Mouse (Mus musculus): ENCODE results near the gene Cdc14a. TPM values are rescaled to one million over a fixed set of nuclear protein-coding genes. Genes with fewer than 3 reads are reported as not detected.

Gene Cdc14a
- polyA plus RNA-seq, 1 experiment from 2014 or later = 2.9 TPM

DNA sequence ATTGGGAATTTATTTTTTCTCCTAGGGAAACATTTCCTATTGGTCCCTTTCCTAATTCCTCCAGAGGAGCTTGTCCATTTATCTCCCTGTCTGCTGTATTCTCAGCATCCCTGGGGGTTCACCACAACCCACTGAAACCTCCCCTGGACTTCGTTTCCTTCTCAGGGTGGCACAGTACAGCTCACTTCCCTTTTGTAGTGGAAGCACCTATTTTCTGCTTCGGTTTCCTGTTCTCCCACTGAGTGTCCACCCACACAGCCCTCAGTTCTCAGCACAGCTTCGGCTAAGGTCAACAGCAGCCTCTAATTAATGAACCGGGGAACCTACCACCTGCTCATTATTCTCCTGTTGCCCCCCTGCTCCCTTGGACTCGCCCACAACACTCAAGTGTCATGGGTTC, 167.7 kb downstream of the Cdc14a start:
- no peak overlapping the region for H3K4me3 ChIP-seq (ENCODE audit: low read length)
- no peaks in the 10 kb centered on the region for H3K36me3 ChIP-seq (ENCODE audit: control insufficient read depth, insufficient read depth, low read length)
- H3K4me1 ChIP-seq (ENCODE audit: control insufficient read depth, insufficient read depth, low read depth, low read length) = peaks cover 19% of the 10 kb centered on the region
- H3K9ac ChIP-seq (ENCODE audit: low read depth, low read length) = no peak overlapping the region
- no peaks in the 10 kb centered on the region for H3K9me3 ChIP-seq (ENCODE audit: control insufficient read depth, low read length)
- 43% methylated on average over 5 of the region's 5 CpGs for WGBS
- no peaks in the 10 kb centered on the region for H3K27me3 ChIP-seq (replicated peaks; ENCODE audit: control insufficient read depth, insufficient read depth, low read length)
- no peak overlapping the region for H3K27ac ChIP-seq (ENCODE audit: low read depth, low read length)
- ATAC-seq = no peak
- no peak overlapping the region for H3K4me2 ChIP-seq (ENCODE audit: low read length)

DNA sequence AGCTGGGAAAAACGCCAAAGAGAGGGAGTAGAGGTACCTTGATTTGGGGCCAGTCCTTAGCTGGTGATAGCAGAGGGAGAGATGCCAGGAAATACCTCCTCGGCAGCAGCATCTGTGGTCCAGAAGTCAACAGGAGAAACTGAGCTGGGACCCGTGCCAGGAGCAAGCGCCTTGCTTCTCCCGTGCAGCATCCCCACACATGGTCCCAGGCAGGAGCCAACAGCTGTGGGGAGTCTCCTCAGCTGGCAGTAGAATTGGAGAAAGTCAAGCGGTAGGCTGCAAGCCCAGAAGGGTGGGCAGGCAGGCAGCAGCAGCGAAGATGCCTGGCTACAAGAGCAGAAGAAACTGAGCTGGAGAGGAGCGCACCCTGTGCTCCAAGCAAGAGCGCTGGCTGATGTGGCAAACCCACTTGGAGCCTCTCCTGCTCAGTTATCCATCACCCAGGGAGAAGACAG, 170.7 kb downstream of the Cdc14a start, which contains the start of gene Gpr88:
TSS of gene Gpr88 (minus strand) at position 427 of the 455 bp plus-strand sequence.
- peaks cover 19% of the 10 kb centered on the region for H3K4me1 ChIP-seq (ENCODE audit: control insufficient read depth, insufficient read depth, low read depth, low read length)
- peak within 1 kb of the TSS; percentile 99 for H3K4me2 ChIP-seq (ENCODE audit: low read length)
- peak within 1 kb of the TSS; percentile 69 for H3K4me3 ChIP-seq (ENCODE audit: low read length)
- no peaks in the 10 kb centered on the region for H3K9me3 ChIP-seq (ENCODE audit: control insufficient read depth, low read length)
- no peaks in the 10 kb centered on the region for H3K36me3 ChIP-seq (ENCODE audit: control insufficient read depth, insufficient read depth, low read length)
- peaks cover 4% of the 10 kb centered on the region; the same call in 1 of the 2 replicates for H3K27me3 ChIP-seq (replicated peaks; ENCODE audit: control insufficient read depth, insufficient read depth, low read length)
- H3K9ac ChIP-seq (ENCODE audit: low read depth, low read length) = peak within 1 kb of the TSS; percentile 76
- H3K27ac ChIP-seq (ENCODE audit: low read depth, low read length) = peak within 1 kb of the TSS; percentile 72
- peak; percentile 87 for ATAC-seq
- under 1% methylated on average over 9 of the region's 9 CpGs for WGBS

DNA sequence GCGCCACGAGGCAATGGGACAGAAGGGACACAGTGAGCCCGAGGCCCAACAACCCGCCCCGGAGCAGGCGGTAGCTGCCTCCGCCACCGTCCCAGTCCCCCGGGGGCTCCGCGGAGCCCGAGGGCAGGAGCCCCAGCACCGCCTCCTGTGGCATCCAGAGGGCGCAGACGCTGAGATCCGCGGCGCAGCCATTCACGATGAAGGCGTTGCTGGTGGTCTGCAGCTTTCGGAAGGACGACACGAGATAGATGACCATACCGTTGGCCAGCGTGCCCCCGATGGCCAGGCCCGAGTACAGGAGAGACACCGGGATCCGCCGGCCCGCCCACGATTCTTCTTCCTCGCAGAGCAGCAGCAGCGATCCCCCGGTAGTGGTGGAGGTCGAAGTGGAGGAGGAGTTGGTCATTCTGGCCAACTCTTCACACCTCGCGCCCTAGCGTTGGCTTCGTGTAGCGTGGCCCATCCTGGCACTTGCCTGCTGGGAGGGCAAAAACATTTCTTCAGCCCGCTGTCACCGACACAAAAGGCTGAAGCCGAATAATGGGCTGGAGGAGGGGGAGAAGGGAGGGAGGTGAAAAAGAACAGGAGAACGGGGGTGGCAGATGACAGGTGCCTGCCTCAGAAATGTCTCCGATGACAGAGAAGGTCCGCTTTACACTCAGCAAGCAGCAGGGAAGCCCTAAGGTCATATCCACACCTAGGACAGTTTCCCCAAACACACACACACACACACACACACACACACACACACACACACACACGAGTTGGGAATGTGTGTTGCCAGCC, 171.4 kb downstream of the Cdc14a start:
- ATAC-seq = peak; percentile 48
- Histone ChIP-seq H3K9ac (ENCODE audit: low read depth, low read length) (peak overlapping the region; percentile 76), H3K9me3 (ENCODE audit: control insufficient read depth, low read length) (no peaks in the 10 kb centered on the region), H3K27me3 (replicated peaks; ENCODE audit: control insufficient read depth, insufficient read depth, low read length) (peaks cover 4% of the 10 kb centered on the region; the same call in 1 of the 2 replicates), H3K4me2 (ENCODE audit: low read length) (peak overlapping the region; percentile 99), H3K27ac (ENCODE audit: low read depth, low read length) (peak overlapping the region; percentile 72), H3K4me1 (ENCODE audit: control insufficient read depth, insufficient read depth, low read depth, low read length) (peaks cover 19% of the 10 kb centered on the region), H3K36me3 (ENCODE audit: control insufficient read depth, insufficient read depth, low read length) (no peaks in the 10 kb centered on the region), H3K4me3 (ENCODE audit: low read length) (peak overlapping the region; percentile 69)
- under 1% methylated on average over 45 of the region's 48 CpGs for WGBS

DNA sequence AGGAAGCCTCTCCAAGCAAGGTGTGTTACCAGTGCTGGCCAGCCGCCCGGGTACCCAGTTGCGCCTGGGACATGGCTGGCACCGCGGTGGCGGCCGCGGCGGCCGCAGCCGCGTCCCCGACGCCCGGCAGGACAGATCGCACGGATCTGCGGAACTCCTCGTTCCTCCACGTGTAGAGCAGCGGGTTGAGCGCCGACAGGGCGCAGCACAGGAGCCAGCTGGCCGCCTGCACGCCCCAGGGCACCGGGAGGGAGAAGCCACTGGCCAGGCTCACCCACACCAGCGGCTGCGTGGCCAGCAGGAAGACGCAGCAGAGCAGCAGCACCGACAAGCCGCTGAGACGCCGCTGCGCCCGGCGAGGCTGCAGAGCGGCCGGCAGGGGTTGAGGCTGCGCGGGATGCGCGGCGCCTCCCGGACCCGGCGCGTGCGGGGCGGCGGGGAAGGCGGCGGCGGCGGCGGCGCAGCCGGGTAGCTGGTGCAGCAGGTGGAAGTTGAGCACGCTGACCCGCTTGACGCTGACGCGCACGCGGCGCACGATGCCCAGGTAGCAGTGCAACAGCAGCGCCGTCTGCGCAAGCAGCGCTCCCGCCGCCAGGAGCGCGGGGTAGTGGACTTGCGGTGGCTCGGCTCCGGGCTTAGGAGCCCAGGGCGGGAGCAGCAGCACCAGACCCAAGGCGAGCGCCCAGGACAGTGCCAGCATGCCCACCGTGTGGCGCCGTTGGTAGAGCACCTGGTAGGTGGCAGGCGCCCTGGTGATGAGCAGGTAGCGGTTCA, 172.2 kb downstream of the Cdc14a start:
- WGBS = under 1% methylated on average over 54 of the region's 86 CpGs
- Histone ChIP-seq H3K27ac (ENCODE audit: low read depth, low read length) (peak overlapping the region; percentile 72), H3K9me3 (ENCODE audit: control insufficient read depth, low read length) (no peaks in the 10 kb centered on the region), H3K27me3 (replicated peaks; ENCODE audit: control insufficient read depth, insufficient read depth, low read length) (peaks cover 4% of the 10 kb centered on the region; the same call in 1 of the 2 replicates), H3K4me2 (ENCODE audit: low read length) (peak overlapping the region; percentile 99), H3K4me1 (ENCODE audit: control insufficient read depth, insufficient read depth, low read depth, low read length) (peaks cover 19% of the 10 kb centered on the region), H3K36me3 (ENCODE audit: control insufficient read depth, insufficient read depth, low read length) (no peaks in the 10 kb centered on the region), H3K9ac (ENCODE audit: low read depth, low read length) (peak overlapping the region; percentile 76), H3K4me3 (ENCODE audit: low read length) (peak overlapping the region; percentile 69)
- peak; percentile 76 for ATAC-seq

DNA sequence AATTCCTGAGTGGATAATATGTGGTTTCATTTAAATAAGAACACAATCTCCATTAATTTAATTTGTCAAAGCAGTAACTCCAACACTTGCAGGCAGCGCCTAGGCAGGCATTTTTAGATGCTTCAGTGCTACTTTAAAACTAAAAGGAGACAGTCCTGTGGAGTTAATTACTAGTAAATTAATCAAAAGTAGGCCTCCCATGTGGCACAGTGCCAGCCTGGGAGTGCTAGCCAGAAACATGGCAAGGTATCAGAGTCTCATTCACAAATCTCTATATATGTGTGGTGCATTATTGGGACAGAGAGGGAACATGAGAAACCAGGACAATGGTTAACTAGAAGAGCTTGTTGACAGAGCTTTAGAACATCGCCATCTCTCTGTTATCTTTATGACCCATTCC, 174.8 kb downstream of the Cdc14a start:
- Histone ChIP-seq H3K9ac (ENCODE audit: low read depth, low read length) (no peak overlapping the region), H3K27ac (ENCODE audit: low read depth, low read length) (no peak overlapping the region), H3K4me2 (ENCODE audit: low read length) (no peak overlapping the region), H3K27me3 (replicated peaks; ENCODE audit: control insufficient read depth, insufficient read depth, low read length) (peaks cover 4% of the 10 kb centered on the region; the same call in 1 of the 2 replicates), H3K9me3 (ENCODE audit: control insufficient read depth, low read length) (no peaks in the 10 kb centered on the region), H3K4me3 (ENCODE audit: low read length) (no peak overlapping the region), H3K4me1 (ENCODE audit: control insufficient read depth, insufficient read depth, low read depth, low read length) (peaks cover 19% of the 10 kb centered on the region), H3K36me3 (ENCODE audit: control insufficient read depth, insufficient read depth, low read length) (no peaks in the 10 kb centered on the region)
- ATAC-seq = no peak
- 63% methylated on average over 2 of the region's 2 CpGs for WGBS

DNA sequence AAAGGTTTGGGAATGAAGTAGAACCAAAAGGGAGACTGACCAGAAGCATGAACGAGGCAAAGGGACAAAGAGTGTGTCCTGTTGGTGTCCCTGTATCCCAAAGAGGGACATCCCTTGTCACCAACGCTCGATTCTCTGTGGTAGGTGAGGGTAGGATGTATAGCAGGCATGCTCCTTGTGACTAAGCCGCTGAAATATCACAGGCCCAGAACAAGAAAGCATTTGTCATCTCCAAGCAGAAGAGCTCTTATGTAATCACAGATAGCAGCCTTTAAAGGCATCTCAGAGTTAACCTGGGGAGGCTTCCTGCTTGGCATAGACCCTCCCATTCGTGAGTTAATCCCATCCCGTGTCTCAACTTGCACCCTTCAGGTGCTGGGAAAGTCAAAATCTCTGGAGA, 179.4 kb downstream of the Cdc14a start:
- no peak overlapping the region for H3K9ac ChIP-seq (ENCODE audit: low read depth, low read length)
- no peaks in the 10 kb centered on the region for H3K36me3 ChIP-seq (ENCODE audit: control insufficient read depth, insufficient read depth, low read length)
- H3K27me3 ChIP-seq (replicated peaks; ENCODE audit: control insufficient read depth, insufficient read depth, low read length) = no peaks in the 10 kb centered on the region
- no peak overlapping the region for H3K4me3 ChIP-seq (ENCODE audit: low read length)
- H3K4me1 ChIP-seq (ENCODE audit: control insufficient read depth, insufficient read depth, low read depth, low read length) = no peaks in the 10 kb centered on the region; the same call in 1 of the 2 replicates
- 82% methylated on average over 6 of the region's 6 CpGs for WGBS
- no peak overlapping the region for H3K27ac ChIP-seq (ENCODE audit: low read depth, low read length)
- no peak overlapping the region for H3K4me2 ChIP-seq (ENCODE audit: low read length)
- H3K9me3 ChIP-seq (ENCODE audit: control insufficient read depth, low read length) = no peaks in the 10 kb centered on the region
- ATAC-seq = no peak

DNA sequence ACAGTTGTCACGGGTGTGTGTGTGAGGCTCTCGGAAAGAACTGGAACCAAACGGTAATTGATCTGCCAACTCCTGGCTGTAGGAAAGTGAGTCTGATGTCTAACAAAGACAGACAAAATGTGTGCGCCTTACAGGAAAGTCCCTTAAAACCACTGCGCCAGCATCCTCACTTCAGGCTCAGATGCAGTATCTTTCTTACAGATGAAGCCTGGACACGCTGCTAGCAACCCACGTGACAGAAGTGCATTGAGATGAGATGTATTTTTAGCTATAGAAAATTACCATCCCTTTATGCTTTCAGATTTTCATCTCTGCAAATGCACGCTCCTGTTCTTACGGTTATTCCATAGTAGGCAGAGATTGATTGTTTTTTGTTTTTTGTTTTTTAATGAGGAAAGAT, 181.1 kb downstream of the Cdc14a start:
- Histone ChIP-seq H3K4me3 (ENCODE audit: low read length) (no peak overlapping the region), H3K27me3 (replicated peaks; ENCODE audit: control insufficient read depth, insufficient read depth, low read length) (no peaks in the 10 kb centered on the region), H3K27ac (ENCODE audit: low read depth, low read length) (no peak overlapping the region), H3K4me1 (ENCODE audit: control insufficient read depth, insufficient read depth, low read depth, low read length) (no peaks in the 10 kb centered on the region), H3K36me3 (ENCODE audit: control insufficient read depth, insufficient read depth, low read length) (no peaks in the 10 kb centered on the region), H3K9me3 (ENCODE audit: control insufficient read depth, low read length) (no peaks in the 10 kb centered on the region), H3K4me2 (ENCODE audit: low read length) (no peak overlapping the region), H3K9ac (ENCODE audit: low read depth, low read length) (no peak overlapping the region)
- 69% methylated on average over 9 of the region's 9 CpGs for WGBS
- ATAC-seq = no peak

DNA sequence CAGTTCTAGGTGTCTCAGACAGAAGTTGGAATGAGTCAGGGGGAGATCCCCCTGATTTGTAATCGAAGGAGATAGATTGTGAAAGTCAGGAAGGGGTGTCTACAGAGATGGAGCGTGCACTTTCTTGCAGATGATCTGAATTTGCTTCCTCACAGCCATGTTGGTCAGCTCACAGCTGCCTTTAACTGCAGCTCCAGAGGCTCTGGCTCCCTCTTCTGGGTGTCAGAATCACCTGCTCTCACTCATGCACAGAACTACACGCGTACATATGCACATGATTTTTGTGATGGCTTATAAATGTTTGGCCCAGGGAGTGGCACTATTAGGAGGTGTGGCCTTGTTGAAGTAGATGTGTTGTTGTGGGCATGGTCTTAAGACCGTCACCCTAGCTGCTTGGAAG, 186.3 kb downstream of the Cdc14a start:
- H3K9me3 ChIP-seq (ENCODE audit: control insufficient read depth, low read length) = no peaks in the 10 kb centered on the region
- H3K4me1 ChIP-seq (ENCODE audit: control insufficient read depth, insufficient read depth, low read depth, low read length) = no peaks in the 10 kb centered on the region
- no peaks in the 10 kb centered on the region for H3K27me3 ChIP-seq (replicated peaks; ENCODE audit: control insufficient read depth, insufficient read depth, low read length)
- no peak overlapping the region for H3K4me3 ChIP-seq (ENCODE audit: low read length)
- no peak for ATAC-seq
- no peak overlapping the region for H3K4me2 ChIP-seq (ENCODE audit: low read length)
- H3K9ac ChIP-seq (ENCODE audit: low read depth, low read length) = no peak overlapping the region
- 92% methylated on average over 5 of the region's 5 CpGs for WGBS
- H3K36me3 ChIP-seq (ENCODE audit: control insufficient read depth, insufficient read depth, low read length) = no peaks in the 10 kb centered on the region
- no peak overlapping the region for H3K27ac ChIP-seq (ENCODE audit: low read depth, low read length)

DNA sequence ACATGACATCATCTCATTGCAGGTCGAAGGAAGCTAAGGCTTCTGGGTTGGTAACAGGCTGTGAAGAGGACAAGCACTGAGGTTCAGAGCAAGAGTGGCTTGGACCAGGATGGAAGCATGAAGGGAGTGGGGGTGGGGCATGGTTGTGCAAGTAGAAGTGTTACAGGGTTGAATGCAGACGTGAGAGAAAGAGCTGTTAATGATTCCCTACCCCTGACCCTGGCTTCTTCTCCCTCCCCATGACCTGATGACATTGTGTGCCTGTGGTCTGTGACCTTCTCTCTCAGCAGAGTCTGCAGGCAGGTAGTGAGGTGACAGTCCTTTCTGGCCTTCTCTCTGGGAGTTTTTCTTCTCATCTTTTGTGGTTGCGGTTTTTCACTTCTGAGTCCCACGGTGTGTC, 187.0 kb downstream of the Cdc14a start:
- Histone ChIP-seq H3K4me1 (ENCODE audit: control insufficient read depth, insufficient read depth, low read depth, low read length) (no peaks in the 10 kb centered on the region), H3K4me3 (ENCODE audit: low read length) (no peak overlapping the region), H3K4me2 (ENCODE audit: low read length) (no peak overlapping the region), H3K27ac (ENCODE audit: low read depth, low read length) (no peak overlapping the region), H3K27me3 (replicated peaks; ENCODE audit: control insufficient read depth, insufficient read depth, low read length) (no peaks in the 10 kb centered on the region), H3K36me3 (ENCODE audit: control insufficient read depth, insufficient read depth, low read length) (no peaks in the 10 kb centered on the region), H3K9ac (ENCODE audit: low read depth, low read length) (no peak overlapping the region), H3K9me3 (ENCODE audit: control insufficient read depth, low read length) (no peaks in the 10 kb centered on the region)
- WGBS = 86% methylated on average over 4 of the region's 4 CpGs
- ATAC-seq = no peak

All from hindbrain, embryonic 16.5 days (tissue).